ENCODE assay signal across 13 mouse cellular contexts in genomic region chr4:13093234-13093899, GRCm38 (mm10).
DNase-seq lines count a peak whose midpoint lies in the region; ATAC-seq and TF ChIP-seq lines count a peak whose summit lies in the region.
"Had no signal": no experiment of that assay in that cellular context is flagged by ENCODE, and none has a peak within 500 bp of the region (broad histone marks: within the 10 kb centered on the region; RNA-seq: fewer than 3 reads in every experiment).

No protein-coding gene starts in this region.

- no peak overlapping the region for H3K9ac ChIP-seq in heart, embryonic 15.5 days
- H3K9ac ChIP-seq in embryonic facial prominence, embryonic 11.5 days (replicated peaks; ENCODE audit: low read length), result no peak overlapping the region
- no peak overlapping the region for H3K9ac ChIP-seq in limb, embryonic 13.5 days

- intact Hi-C loops in heart, postnatal 14 days (cut with DNase I), result loop anchor here (10.0 kb wide), 3 partner anchors 549 to 1341 kb away; no protein-coding TSS in a partner anchor

- no peaks in the 10 kb centered on the region for H3K27me3 ChIP-seq in heart, embryonic 15.5 days
- H3K27me3 ChIP-seq in embryonic facial prominence, embryonic 11.5 days (ENCODE audit: control insufficient read depth, insufficient read depth, low read length), result no peaks in the 10 kb centered on the region
- H3K27me3 ChIP-seq in limb, embryonic 13.5 days, result no peaks in the 10 kb centered on the region; the same call in none of the 2 replicates
- no peaks in the 10 kb centered on the region for H3K27me3 ChIP-seq in thymus, adult 2 months (ENCODE audit: control insufficient read depth, insufficient read depth, low read length)
- H3K27me3 ChIP-seq: CH12.LX had no signal

- peak overlapping the region; percentile 63 for H3K27ac ChIP-seq in heart, embryonic 15.5 days
- H3K27ac ChIP-seq in embryonic facial prominence, embryonic 11.5 days (replicated peaks; ENCODE audit: low read depth, low read length), result peak overlapping the region; percentile 47; the same call in 1 of the 2 replicates
- H3K27ac ChIP-seq in limb, embryonic 13.5 days, result peak overlapping the region; percentile 56; the same call in 1 of the 2 replicates
- H3K27ac ChIP-seq in thymus, adult 2 months (ENCODE audit: control insufficient read depth, insufficient read depth, low read length), result no peak overlapping the region

- no peak for TF ChIP-seq CTCF in thymus, adult 2 months (IDR thresholded peaks at IDR 0.05; ENCODE audit: borderline replicate concordance, control insufficient read depth, extremely low read depth, insufficient read depth, low read length, poor library complexity)

- no peak for DNase-seq in heart, postnatal 14 days
- DNase-seq in Muller cell, postnatal 12 days (ENCODE audit: inconsistent ontology term), result peak; percentile 47
- peak; percentile 94 for DNase-seq in embryonic facial prominence, embryonic 11.5 days (ENCODE audit: low spot score)
- no peak for DNase-seq in layer of hippocampus, postnatal 10 days (ENCODE audit: low spot score in 2 of 2)
- DNase-seq in thymus, adult 2 months, result no peak
- no peak for DNase-seq in adrenal gland, adult 8-10 months
- DNase-seq: adrenal gland, postnatal 14 days; cerebellum, adult 8-10 months; kidney, postnatal 14 days; right cerebral cortex, adult 18-20 months had no signal

- no peaks in the 10 kb centered on the region for H3K9me3 ChIP-seq in heart, embryonic 15.5 days (replicated peaks)
- no peaks in the 10 kb centered on the region for H3K9me3 ChIP-seq in embryonic facial prominence, embryonic 11.5 days (replicated peaks; ENCODE audit: control insufficient read depth, low read length)
- H3K9me3 ChIP-seq in limb, embryonic 13.5 days, result no peaks in the 10 kb centered on the region

- no peaks in the 10 kb centered on the region for H3K36me3 ChIP-seq in heart, embryonic 15.5 days
- H3K36me3 ChIP-seq in embryonic facial prominence, embryonic 11.5 days (replicated peaks; ENCODE audit: control insufficient read depth, insufficient read depth, low read depth, low read length), result no peaks in the 10 kb centered on the region
- no peaks in the 10 kb centered on the region for H3K36me3 ChIP-seq in limb, embryonic 13.5 days
- H3K36me3 ChIP-seq in thymus, adult 2 months (ENCODE audit: control insufficient read depth, insufficient read depth, low read length), result no peaks in the 10 kb centered on the region

- no peak overlapping the region for H3K4me3 ChIP-seq in heart, embryonic 15.5 days
- no peak overlapping the region for H3K4me3 ChIP-seq in embryonic facial prominence, embryonic 11.5 days (ENCODE audit: low read depth, low read length)
- H3K4me3 ChIP-seq in limb, embryonic 13.5 days, result no peak overlapping the region
- no peak overlapping the region for H3K4me3 ChIP-seq in thymus, adult 2 months (ENCODE audit: control insufficient read depth, insufficient read depth, low read length)

- no peak for TF ChIP-seq POLR2A in thymus, adult 2 months (IDR thresholded peaks at IDR 0.05; ENCODE audit: control insufficient read depth, extremely low read depth, insufficient read depth, low read length, poor library complexity)

- no peak for ATAC-seq in heart, embryonic 15.5 days (replicated peaks; ENCODE audit: insufficient number of reproducible peaks, insufficient read depth, low FRiP score, low read depth)
- peak; percentile 85 for ATAC-seq in embryonic facial prominence, embryonic 11.5 days (replicated peaks; ENCODE audit: insufficient number of reproducible peaks, low FRiP score, low TSS enrichment, low read depth)
- ATAC-seq in limb, embryonic 13.5 days (ENCODE audit: low FRiP score, low read depth), result peak; percentile 84

- 29% methylated on average over 8 of the region's 8 CpGs for WGBS in heart, embryonic 15.5 days
- WGBS in embryonic facial prominence, embryonic 11.5 days, result 21% methylated on average over 8 of the region's 8 CpGs
- 15% methylated on average over 8 of the region's 8 CpGs for WGBS in limb, embryonic 13.5 days
- WGBS in thymus, adult 2 months, result 77% methylated on average over 8 of the region's 8 CpGs

- peaks cover 7% of the 10 kb centered on the region for H3K4me1 ChIP-seq in heart, embryonic 15.5 days (replicated peaks)
- no peaks in the 10 kb centered on the region for H3K4me1 ChIP-seq in embryonic facial prominence, embryonic 11.5 days (ENCODE audit: control insufficient read depth, insufficient read depth, low read length)
- peaks cover 30% of the 10 kb centered on the region for H3K4me1 ChIP-seq in limb, embryonic 13.5 days
- no peaks in the 10 kb centered on the region for H3K4me1 ChIP-seq in thymus, adult 2 months (replicated peaks; ENCODE audit: control insufficient read depth, insufficient read depth, low read length)

- H3K4me2 ChIP-seq in heart, embryonic 15.5 days, result peak overlapping the region; percentile 31; the same call in 1 of the 2 replicates
- no peak overlapping the region for H3K4me2 ChIP-seq in embryonic facial prominence, embryonic 11.5 days (ENCODE audit: low read depth, low read length)
- peak overlapping the region; percentile 33 for H3K4me2 ChIP-seq in limb, embryonic 13.5 days (replicated peaks)

Comparison
In these comparisons a context has a peak if more than half of its experiments do, and no peak if none do; other contexts are left out.
1. DNase-seq: peak in Muller cell, postnatal 12 days (single experiment) and embryonic facial prominence, embryonic 11.5 days (single experiment); none in heart, postnatal 14 days (0 of 2), layer of hippocampus, postnatal 10 days (0 of 2), thymus, adult 2 months (single experiment) and adrenal gland, adult 8-10 months (single experiment).